Mouse (Mus musculus) gastrocnemius, postnatal 25 days (tissue): ENCODE measurements around the gene Palm. TPM values are rescaled to one million over a fixed set of nuclear protein-coding genes. Genes with fewer than 3 reads are reported as not detected.

ENCODE experiments used
- DNase-seq: peaks from one replicate; pipeline ENCODE4 v3.0.0; 2022
- total RNA-seq, 2 experiments: library from RNA; stranded (reverse); gene quantifications; 1 replicate in 1 of 2; 2 replicates in 1 of 2; pipeline ENCODE4 v1.2.3; 2021

Gene Palm
- total RNA-seq, 2 experiments from 2014 or later: 23.6 to 24.8 TPM

DNA sequence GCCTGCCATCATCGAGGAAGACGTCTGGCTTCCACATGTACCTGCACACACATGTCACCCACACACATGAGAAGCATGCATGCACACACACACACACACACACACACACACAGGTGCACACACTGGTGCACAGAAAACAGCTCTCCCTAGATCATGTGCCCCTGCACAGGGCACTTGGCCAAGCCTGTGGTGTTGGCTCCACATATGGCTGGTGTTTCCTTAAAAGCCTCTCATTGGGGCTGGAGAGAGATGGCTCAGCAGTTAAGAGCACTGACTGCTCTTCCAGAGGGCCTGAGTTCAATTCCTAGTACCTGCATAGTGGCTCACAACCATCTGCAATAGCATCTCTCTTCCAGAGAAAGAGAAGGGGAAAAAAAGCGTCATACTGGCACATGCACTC is 38.2 kb downstream of the Palm start:
- no peak for DNase-seq

DNA sequence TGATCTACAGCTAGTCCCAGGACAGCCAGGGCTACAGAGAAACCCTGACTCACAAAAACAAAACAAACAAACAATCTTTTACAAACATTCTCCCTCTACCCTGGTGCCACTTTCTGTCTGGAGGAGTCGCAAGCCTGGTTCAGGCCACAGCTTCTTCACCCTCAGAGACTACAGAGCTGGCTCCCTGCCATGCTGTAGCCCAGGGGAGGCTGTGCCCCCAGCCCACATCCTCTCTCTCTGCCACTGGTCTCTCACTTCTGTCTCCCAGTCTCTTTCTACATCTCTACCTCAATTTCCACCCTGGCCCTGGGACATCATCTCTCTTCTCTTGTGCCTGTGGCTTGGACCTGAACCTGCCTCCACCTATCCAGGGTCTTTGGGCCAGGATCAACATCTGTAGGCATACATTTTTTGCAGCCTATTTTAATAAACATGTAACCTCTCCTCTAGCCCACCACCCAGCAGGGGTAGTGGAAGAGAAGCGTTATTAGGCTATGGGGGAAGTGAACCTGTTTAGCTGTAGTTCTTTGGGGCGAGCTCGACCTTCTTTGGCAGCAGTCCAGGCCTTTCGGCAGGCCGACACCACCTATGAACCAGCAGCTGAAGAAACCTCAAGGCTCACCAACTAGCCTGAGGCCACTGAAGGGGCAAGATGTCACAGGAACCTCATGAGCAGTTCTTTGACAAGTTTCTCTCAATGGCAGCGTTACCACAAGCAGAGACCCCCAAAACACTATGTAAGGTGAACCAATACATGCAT is 38.8 kb downstream of the Palm start:
- DNase-seq: no peak

DNA sequence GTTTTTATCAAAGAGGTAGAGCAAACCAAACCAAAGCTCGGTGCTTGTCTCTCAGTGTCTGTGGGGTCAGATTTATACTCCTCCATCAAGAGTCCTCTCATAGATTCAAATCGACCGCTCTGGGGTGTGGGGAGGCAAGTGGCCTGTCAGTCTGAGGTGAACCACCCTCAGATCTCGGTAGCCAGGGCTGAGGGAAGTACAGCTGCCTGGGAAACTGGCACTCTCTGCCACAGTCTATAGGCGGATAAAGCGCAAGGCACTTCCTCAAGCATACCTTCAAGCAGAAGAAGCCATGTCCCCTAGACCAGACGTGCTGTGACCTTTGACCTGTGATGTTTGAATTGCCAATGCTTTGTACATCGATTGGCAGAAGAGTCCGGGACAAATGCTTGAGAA is 39.4 kb downstream of the Palm start:
- no peak for DNase-seq

DNA sequence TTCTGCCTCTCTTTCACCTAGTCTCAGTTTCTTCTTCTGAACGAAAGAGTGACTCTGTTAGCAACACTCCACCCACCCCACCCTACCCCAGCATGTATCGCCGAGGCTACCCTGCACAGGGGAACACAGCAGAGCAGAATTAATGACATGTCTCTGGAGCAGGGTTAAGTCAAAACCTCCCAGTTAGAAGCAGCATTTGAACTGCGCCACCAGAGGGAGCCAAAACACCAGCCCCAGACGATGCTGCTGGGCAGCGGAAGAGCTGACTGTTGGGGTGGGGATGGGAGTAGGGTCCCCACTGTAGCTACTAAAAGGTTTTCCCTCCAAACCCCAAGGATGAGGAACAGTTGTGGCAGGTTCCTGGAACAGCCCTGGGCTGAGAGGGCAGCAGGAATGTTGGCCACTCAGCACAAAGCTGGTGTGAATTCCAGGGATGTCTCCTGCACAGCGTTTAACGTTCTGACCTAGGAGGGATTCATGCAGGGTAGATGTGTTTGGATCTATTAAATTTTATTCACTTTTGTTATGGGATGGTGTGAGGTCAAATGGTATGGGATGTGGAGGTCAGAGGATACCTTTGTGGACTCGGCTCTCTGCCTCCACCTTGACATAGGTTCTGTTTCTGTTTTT is 41.5 kb downstream of the Palm start:
- no peak for DNase-seq

DNA sequence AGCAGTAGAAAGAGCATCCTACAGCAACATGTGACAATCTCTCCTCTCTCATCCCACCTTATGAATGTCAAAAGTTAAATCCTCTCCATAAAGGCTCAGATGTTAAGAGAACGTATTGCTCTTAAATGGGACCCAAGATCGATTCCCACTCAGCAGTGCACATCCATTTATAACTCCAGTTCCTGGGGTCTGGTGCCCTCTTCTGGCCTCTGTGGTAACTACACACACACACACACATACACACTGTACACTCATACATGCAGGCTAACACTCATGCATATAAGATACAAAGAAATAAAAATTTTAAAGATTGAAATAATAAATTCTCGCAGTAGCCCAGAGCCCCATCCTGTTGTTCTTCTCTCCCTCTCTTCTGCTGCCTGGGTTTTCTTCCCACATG is 43.5 kb downstream of the Palm start:
- DNase-seq: no peak

DNA sequence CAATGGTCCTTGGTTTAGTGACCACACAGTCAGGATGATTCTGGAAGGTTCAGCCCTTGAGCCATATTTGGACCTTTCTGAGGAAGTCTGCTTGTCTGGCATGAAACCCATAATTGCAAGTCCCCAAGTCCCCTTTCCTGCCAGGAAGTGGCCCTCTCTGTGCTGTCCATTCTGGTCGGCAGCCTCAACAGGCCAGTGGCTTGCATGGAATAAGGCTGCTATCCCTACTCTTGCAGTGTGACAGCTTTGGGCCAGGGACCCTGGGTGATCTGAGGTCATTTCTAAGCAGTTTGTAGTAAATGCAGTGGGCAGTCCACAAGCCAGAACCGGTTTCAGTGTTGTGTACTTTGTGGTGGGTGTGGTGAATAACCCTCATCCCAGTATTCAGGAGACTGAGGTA is 44.8 kb downstream of the Palm start:
- DNase-seq: no peak

DNA sequence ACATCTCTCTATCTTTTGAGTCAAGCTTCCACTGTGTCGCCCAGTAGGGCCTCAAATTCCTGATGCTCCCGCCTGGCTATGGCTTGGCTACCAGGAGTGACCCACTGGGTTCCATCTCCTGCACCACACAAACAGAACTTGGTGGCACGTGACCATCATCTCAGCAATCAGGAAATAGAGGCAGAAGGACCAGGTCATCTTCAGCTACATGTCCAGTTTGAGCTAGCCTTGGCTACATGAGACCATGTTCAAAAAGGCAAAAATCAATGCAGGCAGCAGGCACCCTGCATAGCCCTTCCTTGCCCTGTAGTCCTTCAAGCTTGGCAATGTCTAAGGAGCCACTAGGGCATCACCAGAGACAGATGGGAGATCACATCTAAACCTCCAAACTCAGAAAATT is 46.7 kb downstream of the Palm start:
- no peak for DNase-seq

DNA sequence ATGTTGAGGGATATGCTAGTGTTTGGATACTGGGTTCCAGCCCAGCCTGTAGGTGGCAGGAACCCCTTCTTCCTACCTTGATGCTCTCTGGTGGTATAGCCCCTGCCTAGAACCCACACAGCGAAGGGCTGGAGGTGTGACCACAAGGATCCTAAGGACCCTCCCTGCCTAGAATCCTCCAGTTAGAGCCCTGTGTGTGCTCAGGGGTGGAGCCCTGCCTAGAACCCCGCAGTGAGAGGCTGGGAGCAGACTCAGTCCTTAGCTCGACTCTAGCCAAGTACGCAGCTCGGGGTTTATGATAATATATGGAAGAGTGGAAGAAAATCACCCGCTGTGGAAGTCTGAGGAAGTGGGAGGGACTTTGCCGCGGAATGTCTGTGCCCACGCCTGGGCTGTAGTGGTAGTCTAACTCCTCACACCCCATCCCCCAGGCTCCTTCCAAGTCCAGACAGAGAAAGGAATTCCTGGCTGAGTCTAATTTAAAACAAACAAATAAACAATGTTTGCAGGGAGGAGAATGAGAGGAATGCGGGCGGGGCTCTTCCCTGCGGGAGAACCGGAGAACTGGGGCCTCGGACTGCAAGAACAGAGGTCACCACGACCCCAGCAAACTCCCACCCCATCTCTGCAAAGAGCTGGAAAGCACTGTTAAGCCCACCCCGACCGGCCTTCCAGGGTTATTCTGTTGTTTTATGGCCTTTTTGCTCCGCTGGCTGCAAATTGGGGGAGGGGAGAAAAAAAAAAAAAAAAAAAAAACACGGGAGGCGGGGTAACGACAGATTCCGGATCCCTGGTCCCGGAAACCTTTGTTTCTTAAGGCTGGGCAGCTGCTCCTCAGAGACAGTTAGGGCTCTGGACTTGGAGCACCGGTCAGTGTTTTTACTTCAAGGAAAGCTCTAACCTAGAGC is 47.5 kb downstream of the Palm start:
- peak; percentile 60 for DNase-seq

DNA sequence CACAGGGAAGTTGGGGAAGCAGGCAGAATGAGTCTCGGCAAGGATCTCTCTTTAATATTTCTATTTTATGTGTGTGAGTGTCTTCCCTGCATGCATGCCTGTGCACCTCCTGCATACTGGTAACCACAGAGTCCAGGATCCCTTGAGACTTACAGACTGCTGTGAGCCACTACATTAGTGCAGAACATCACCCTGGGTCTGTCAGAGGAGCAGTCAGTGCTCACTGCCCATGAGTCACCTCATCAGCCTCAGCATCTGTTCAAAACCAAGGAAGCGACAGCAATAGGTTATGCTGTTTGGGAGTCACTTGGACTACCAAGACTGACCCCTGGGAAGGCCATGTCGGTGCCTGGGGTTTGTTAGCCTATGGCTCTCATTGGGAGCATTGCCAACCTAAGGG is 49.0 kb downstream of the Palm start:
- DNase-seq: no peak

DNA sequence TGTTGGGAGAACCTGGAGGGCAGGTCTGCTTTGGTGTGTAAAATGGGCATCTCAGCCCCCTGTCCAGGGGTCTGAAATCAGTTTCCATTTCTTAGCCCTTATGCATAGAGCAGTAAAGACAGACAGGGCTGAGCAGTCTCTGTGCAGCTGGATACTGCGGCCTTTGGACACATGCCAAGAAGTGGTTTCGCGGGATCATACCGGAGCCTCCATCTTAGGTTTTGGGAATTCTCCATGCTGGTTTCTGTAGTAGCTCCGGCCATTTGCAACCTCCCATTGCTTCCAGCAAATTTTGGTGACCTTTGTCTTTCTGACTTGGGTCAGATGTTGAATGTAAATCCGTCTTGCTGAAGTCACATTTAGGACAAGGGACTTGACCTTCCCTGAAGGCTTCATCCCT is 50.1 kb downstream of the Palm start:
- DNase-seq: no peak

DNA sequence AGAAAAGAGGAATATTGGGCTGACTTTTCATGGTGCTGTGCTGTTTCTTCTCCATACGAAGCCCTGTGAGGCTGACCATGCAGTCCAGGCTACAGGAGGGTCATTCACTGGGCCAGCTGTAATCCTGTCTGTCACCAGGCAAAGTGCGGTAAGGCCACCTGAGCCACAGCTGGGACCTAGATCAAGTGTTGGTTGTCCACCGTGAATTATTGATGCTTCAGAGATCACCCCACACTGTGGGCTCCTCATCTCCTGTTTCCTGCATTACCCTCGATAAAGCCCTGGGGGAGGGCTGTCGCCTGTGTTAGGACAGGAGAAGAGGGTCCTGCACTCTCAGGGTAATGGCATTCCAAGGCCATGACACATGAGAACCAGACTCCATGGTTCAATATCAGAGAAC is 53.2 kb downstream of the Palm start:
- no peak for DNase-seq

DNA sequence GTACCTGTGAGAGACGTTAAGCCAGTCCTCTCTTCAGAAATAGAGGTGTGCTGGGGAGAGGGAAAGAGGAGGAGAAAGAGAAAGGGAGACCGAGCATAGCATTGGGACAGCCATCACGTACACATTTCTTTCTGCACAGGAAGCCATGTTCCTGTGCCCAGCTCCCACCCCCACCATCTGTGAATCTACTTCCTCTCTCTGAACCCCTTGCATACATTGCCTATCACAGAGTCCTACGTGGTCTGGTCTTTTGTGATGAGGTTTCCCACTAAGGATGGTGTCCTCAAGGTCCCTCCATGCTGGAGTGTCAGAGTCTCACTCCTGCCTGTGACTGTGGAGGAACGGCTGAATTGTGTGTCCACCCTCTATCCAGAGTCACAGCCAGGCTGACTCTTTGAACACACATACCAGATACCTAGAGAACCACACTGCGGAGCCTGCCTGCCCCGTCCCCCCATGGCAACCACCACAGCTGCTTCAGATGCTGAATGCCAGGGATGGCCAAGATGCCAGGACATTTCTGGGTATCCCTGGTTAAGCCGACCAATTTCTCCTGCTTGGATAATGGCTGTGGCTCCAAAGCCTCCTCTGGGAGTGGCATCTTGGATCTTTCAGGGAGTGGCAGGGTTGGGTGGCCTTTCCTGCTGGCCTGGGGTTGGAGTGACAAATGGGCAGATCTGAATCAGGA is 56.7 kb downstream of the Palm start:
- DNase-seq: no peak

DNA sequence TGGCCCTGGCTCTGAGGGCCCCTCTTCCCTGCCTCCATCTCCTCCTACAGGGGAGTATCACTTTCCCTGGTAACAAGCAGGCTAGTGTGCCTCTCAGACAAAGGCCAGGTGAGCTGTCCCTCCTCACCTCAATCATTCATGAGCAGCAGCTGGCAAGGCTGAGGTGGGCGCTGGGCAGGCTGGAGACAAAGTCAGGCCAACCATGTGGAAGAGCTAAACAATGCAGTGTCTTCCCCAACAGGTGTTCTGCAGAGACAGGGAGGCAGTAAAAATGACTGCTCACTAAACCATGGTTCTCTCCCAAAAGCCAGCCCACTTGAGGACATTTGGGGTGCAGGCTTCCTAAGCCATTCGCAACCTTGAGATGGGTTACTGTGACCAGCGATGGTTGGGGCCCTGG is 58.3 kb downstream of the Palm start:
- DNase-seq: no peak

DNA sequence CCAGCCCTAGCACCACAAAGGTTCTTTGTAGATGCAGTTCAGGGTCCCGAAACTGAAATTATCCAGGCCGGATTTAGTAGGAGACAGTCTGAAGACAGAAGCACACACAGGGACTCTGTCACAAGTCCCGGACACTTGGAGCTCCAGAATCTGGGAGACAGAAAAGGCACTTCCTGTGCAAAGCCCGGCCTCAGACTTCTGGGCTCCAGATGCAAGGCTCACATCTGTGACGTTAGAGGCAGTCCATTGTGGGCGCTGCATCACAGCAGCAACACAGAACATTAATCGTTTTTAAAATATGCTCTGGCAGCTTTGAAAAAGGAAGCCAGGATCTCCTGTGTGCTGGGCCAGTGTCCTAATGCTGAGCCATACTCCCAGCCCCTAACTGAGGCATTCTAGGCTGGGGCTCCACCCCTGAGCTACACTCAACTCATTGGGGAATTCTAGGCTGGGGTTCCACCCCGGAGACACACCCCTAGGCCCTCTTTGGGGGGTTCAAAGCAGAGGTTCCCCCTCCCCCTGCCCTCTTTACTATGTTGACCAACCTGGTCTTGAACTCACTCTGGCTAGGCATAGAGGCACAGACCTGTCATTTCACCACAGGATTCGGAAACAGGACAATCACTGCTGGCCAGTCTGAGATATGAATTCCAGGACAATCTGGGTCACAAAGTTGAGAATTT is 58.9 kb downstream of the Palm start:
- DNase-seq: no peak

DNA sequence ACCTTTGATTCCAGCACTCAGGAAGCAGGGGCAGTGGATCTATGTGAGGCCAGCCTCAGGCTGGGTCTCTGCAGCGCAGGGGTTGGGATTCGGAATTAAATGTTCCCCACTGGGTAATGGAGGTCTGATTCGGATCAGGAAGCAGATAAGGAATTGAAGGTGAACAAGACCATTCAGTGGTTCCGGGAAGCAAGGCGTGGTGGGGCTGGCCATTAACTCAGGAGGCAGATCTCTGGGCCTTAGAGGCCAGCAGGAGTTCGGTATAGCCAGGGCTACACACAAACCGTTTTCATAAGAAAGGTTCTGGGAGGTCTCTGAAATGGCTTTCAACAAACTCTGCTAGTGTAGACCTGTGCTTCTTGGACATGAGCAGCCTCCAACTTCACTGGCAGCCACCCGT is 59.5 kb downstream of the Palm start:
- no peak for DNase-seq

DNA sequence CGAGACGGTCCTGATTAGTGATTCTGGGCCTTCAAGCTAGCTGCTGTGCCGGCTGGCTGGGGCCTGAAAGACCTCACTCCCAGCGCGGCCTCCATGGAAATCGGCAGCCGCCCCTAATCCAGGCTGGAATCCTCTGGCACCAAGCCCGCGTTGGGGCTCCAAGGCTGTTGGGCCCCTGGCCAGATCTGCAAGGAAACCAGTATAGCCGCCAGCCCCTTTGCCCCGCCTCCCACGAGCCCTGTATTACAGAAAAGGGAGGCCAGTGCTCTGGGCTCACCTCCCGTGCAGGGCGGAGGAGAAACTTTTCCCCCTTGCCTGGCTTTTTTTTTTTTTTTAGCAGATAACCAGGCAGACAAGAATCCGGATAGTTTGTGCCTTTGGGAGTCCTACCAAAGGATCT is 60.0 kb downstream of the Palm start:
- DNase-seq: peak; percentile 93

DNA sequence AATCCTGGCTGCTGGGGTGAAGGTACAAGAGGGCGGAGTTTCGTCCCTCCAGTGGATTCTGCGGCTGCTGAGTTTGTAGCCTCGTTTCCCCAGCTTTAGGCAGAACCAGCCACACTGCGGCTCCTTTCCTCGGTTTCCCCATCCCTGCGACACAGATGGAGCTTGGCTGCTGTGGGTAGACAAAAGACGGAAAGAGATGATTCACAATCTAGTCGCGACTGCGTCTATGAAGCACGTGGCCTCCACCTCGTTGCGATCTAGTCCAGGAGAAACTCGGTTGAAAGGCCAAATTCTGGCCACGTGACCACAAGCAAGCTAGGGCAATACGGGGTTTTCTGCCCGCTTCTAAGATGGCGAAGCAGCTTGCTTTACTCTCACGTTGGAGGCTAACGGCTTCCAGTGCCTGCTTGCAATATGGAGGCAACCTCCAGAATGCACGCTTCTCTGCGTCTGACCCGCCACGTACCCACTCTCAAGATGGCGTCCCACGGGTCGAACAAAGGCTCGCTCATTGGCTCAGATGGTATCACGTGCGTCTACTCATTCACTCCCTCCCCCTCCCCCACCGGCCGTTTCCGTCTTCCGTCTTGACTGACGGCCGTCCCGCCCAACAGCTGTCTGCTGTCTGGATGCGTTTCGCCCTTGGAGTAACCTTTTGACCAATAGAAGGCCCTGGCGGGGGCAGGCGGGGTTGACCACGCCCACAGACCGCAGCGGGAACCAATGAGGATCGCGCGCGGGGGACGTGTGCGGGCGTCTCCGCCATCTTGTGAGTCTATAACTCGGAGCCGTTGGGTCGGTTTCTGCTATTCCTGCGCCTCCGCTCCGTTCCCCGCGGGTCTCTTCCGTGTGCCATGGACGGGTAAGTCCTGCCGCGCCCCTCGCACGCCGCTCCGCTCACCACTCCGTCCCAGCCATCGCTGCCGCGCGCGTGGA is 60.8 kb downstream of the Palm start, which contains the start of gene Ptbp1:
Gene Ptbp1 (plus strand): TSS at position 568 of the 936 bp plus-strand sequence.
- DNase-seq: peak; percentile 100

DNA sequence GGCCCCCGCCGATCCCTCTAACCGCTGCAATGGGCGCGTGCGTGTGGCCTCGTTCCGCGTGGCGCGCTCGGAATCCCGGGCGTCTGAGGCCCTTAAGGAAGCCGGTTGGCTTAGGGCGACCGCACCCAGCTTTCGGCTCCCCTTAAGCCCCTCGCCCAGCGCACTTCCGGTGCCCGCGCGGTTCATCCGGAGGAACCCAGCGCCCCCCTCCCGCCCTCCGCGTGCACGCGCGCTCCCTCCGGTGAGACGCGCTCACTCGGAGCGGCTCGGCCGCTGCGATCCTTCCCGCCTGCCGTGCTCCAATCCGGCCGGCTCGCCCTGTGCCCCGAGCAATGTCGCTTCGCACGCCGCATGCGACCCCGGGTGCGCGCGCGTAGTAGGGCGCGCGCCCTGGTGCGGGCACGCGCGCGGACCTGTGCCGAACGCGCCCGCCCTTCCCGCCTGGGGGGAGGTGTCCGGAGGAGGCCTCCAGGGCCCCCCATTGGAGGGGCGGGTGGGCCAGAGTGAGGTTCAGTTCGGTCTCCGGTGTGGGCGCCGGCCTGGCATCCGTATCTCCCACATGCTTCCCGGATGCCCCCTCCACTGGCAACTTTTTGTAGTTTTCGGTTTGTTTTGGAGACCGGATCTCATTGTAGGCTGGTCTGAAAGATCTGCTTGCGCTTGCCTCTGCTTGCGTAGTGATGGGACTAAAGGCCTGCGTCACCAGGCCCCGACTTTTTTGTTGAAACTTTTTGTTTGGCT is 61.6 kb downstream of the Palm start:
- DNase-seq: peak; percentile 73

DNA sequence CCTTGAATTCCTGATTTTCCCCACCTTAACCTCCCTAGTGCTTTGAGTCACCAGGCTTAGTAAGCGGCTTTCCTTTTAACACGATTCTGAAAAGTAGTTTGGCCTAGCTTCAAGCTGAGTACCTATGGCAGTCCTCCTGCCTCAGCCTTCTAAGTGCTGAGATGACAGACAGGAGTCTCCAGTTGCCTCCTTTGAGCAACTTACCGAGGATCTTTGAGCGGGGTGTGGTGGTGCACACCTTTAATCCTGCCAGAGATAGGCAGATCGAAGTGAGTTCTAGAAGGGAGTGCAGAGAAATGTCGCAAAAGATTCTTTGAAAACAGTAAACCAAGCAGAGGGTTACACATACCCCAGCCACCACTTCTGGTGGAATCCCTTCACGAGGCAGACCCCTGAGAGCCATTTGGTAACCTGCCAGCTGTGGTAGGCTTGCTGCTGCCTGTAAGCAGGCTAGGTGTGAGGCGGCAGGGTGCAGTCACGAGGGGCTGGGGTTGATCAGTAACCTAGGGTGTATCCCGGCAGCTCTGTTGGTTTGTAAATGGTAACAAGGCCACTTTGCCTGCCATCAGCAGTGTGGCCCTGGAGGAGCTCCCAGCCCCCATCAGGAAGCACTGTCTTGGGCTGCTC is 62.3 kb downstream of the Palm start:
- DNase-seq: no peak
